Mouse (Mus musculus) ES-Bruce4 (cell line): ENCODE results near the gene Psmd11.

Experiments used
- CTCF ChIP-seq: IDR thresholded peaks from one replicate; pipeline ENCODE4 v1.8.1; 2011; ENCODE audit warnings: low read depth, low read length
- EP300 ChIP-seq: IDR thresholded peaks from 2 replicates; pipeline ENCODE4 v1.6.1; 2011; ENCODE audit warnings: low read depth, low read length; ENCODE audit not compliant: insufficient read depth

GRCm38 (mm10) chr11:80446916-80447315, 18.5 kb downstream of the Psmd11 start:
- TF ChIP-seq CTCF (no peak), EP300 (no peak)
